Mouse (Mus musculus): ENCODE measurements at regions not wholly inside any gene's neighbourhood (a gene's known extent, or its start where the extent isn't known, plus 50 kb on each side); places are given as distances from the start of the nearest gene placed in this dataset.

DNA sequence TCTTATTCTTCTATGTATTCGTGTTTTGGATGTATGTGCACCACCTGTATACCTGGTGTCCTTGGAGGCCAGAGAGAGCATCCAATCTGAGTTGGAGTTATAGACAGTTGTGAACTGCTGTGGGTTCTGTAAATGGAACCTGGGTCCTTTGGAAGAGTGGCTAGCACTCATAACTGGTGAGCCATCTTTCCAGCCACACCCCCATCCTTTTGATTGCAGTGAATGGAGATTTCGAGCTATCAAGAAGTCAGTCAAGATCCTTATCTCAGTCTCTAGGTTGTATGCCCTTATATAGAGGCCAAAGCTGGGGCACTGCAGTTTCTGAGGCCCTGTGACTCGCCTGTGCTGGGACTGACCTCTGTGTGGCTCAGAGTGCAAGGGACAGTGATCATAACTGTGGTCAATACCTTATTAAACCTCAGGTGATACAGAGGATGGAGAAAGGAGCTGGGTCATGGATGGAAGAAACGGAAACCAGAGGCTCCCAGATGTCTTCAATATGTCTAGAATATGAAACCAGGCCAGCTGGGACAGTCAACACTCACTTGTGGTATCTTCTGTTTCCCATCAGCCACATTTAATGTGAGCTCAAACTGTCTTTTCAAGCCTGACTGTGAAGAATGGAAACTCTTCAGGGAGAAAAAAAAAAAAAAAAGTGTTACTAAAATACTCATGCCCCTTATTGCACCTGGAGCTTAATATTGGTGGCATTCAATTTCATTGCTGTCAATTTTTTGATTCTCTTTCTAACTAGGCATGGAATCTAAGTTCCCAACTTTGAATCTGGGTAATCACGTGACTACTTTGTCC lies 86.2 kb upstream of the Cpm start:
- Histone ChIP-seq H3K4me3 (replicated peaks) (no peak overlapping the region), H3K27ac (replicated peaks) (no peak overlapping the region), H3K9ac (no peak overlapping the region), H3K9me3 (replicated peaks) (no peaks in the 10 kb centered on the region), H3K4me2 (replicated peaks) (no peak overlapping the region), H3K27me3 (no peaks in the 10 kb centered on the region), H3K36me3 (no peaks in the 10 kb centered on the region), H3K4me1 (peaks cover 11% of the 10 kb centered on the region)
- no peak for ATAC-seq (ENCODE audit: insufficient number of reproducible peaks, low FRiP score, low TSS enrichment, low read depth)
- 62% methylated on average over 5 of the region's 5 CpGs for WGBS

DNA sequence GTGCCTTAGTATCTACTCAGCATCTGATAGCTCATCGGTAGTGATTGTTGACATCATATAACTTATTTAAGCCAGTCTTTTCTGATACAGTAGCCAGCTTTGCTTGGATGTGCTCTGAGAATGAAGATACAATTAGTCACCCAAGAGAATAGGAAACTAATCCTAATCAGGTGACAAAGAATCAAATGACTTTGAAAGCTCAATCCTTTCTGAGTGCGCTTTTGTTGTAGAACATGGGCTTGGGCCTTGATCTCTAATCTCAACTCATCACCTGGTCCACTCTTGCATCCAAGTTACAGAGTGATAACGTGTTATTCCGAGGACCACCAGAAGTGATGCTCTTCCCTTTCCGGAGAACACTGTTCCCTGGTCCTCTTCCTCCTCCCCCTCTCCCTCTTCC lies 86.9 kb upstream of the Cpm start:
- H3K4me2 ChIP-seq (replicated peaks), result no peak overlapping the region
- 79% methylated on average over 5 of the region's 5 CpGs for WGBS
- H3K36me3 ChIP-seq, result no peaks in the 10 kb centered on the region
- no peak overlapping the region for H3K9ac ChIP-seq
- no peak for ATAC-seq (ENCODE audit: insufficient number of reproducible peaks, low FRiP score, low TSS enrichment, low read depth)
- H3K4me3 ChIP-seq (replicated peaks), result no peak overlapping the region
- H3K27ac ChIP-seq (replicated peaks), result no peak overlapping the region
- no peaks in the 10 kb centered on the region for H3K27me3 ChIP-seq
- peaks cover 9% of the 10 kb centered on the region for H3K4me1 ChIP-seq
- no peaks in the 10 kb centered on the region for H3K9me3 ChIP-seq (replicated peaks)

DNA sequence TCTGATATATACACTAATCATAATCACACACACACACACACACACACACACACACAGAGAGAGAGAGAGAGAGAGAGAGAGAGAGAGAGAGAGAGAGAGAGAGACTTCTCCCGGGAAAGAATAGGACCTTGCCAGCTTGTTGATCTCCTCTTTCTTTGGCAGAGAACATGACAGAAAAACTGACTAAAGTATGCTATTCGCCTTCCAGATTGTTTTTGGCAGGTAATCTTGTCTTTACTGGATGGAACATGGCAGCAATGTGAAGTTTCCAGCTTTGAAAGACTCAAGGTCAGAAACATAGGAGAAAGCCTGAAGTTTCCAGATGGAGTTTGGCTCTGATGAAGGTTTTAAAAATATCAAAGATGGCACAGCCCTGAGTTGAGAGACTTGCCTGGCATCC lies 87.8 kb upstream of the Cpm start:
- Histone ChIP-seq H3K9ac (no peak overlapping the region), H3K9me3 (replicated peaks) (no peaks in the 10 kb centered on the region), H3K27ac (replicated peaks) (no peak overlapping the region), H3K4me1 (peaks cover 4% of the 10 kb centered on the region; the same call in 1 of the 2 replicates), H3K4me2 (replicated peaks) (no peak overlapping the region), H3K27me3 (no peaks in the 10 kb centered on the region), H3K4me3 (replicated peaks) (no peak overlapping the region), H3K36me3 (no peaks in the 10 kb centered on the region)
- 40% methylated on average over 2 of the region's 2 CpGs for WGBS
- no peak for ATAC-seq (ENCODE audit: insufficient number of reproducible peaks, low FRiP score, low TSS enrichment, low read depth)

DNA sequence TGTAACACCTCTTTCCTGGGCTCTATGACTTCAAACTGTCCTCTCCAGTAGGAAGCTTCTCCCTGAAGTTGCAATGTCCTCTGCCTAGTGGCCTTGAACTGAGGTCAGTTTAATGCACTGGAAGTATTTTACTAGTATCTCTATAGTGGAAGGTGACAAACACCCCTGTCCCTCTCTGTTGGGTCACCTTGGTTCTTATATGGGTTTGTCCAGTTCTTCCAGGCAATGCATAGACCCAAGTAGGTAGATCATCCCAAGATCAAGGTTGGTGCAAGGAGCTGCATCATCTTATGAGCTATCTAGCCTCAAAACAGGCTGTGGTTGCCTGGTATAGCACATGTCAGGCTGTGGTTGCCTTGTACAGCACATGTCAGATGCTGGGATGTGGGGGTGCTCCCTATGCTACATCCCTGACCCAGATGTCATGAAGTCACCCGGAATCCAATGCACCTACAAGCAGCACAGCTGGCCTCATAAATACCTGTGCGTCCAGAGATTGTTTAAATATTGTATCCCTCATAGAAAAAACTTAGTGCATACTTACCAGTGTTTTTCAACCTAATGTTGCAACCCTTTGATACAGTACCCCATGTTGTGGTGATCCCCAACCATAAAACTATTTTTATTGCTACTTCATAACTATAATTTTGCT lies 88.4 kb upstream of the Cpm start:
- H3K27ac ChIP-seq (replicated peaks), result no peak overlapping the region
- no peaks in the 10 kb centered on the region for H3K27me3 ChIP-seq
- no peak for ATAC-seq (ENCODE audit: insufficient number of reproducible peaks, low FRiP score, low TSS enrichment, low read depth)
- 89% methylated on average over 2 of the region's 2 CpGs for WGBS
- peaks cover 4% of the 10 kb centered on the region; the same call in 1 of the 2 replicates for H3K4me1 ChIP-seq
- H3K4me3 ChIP-seq (replicated peaks), result no peak overlapping the region
- no peak overlapping the region for H3K4me2 ChIP-seq (replicated peaks)
- H3K36me3 ChIP-seq, result no peaks in the 10 kb centered on the region
- H3K9me3 ChIP-seq (replicated peaks), result no peaks in the 10 kb centered on the region
- H3K9ac ChIP-seq, result no peak overlapping the region

DNA sequence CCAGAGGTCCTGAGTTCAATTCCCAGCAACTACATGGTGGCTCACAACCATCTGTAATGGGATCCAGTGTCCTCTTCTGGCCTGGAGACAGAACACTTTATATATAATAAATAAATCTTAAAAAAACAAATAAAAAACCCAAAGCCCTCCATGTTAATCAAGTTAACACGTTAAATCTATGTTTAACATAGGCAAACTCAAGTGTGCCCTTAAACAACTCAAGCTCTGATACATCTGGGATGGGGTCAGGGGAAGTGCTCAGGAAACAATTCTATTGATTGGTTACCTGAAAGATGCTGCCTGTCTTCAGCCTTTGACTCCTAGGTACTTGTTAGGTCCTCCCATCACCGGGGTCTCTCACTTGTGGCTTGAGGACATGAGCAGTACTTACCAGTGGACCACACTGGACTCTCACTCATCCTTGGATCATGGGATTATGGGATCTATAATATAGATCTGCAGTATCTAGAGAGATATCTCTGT lies 89.1 kb upstream of the Cpm start:
- Histone ChIP-seq H3K27ac (replicated peaks) (no peak overlapping the region), H3K4me2 (replicated peaks) (no peak overlapping the region), H3K27me3 (no peaks in the 10 kb centered on the region), H3K36me3 (no peaks in the 10 kb centered on the region), H3K9ac (no peak overlapping the region), H3K4me3 (replicated peaks) (no peak overlapping the region), H3K9me3 (replicated peaks) (no peaks in the 10 kb centered on the region), H3K4me1 (peaks cover 4% of the 10 kb centered on the region; the same call in 1 of the 2 replicates)
- WGBS, result 79% methylated on average over 2 of the region's 2 CpGs
- no peak for ATAC-seq (ENCODE audit: insufficient number of reproducible peaks, low FRiP score, low TSS enrichment, low read depth)

DNA sequence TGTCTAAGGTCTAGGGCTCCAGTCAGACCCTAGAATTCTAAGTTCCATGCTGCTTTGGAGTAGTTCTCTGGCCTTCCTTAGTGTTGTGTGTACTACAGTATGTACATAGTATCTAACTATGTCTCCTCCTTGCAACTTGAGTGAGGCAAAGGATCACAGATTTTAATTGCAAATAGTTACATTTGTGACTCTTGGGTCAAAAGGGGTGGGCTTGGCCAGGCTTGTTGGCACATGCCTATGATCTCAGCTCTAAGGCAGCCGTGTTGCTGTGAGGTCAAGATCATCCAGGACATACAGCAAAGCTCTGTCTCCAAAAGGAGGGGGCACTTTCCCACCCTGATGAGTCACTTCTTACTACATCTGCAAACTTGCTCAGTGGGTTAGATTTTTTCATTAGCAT lies 89.8 kb upstream of the Cpm start:
- ATAC-seq (ENCODE audit: insufficient number of reproducible peaks, low FRiP score, low TSS enrichment, low read depth), result no peak
- Histone ChIP-seq H3K9ac (no peak overlapping the region), H3K4me1 (peaks cover 2% of the 10 kb centered on the region; the same call in 1 of the 2 replicates), H3K27me3 (no peaks in the 10 kb centered on the region), H3K36me3 (no peaks in the 10 kb centered on the region), H3K4me3 (replicated peaks) (no peak overlapping the region), H3K9me3 (replicated peaks) (no peaks in the 10 kb centered on the region), H3K27ac (replicated peaks) (no peak overlapping the region), H3K4me2 (replicated peaks) (no peak overlapping the region)
- WGBS, result 45% methylated on average over 1 of the region's 1 CpGs

DNA sequence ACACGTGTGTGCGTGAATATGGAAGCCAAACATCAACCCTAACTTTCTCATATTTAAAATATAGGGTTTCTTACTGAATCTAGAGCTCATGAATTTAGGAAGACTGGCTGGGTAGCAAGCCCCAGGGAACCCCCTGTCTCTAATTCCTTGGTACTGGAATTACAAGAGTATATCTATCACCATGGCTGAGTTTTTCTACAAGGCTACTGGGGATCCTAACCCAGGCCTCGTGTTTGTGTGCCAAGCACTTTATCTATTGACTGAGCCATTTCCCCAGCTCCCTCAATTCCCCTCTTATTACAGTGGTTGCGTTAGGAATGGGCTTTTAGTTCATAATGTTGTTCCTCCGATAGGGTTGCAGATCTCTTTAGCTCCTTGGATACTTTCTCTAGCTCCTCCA lies 90.6 kb upstream of the Cpm start:
- Histone ChIP-seq H3K4me2 (replicated peaks) (no peak overlapping the region), H3K4me3 (replicated peaks) (no peak overlapping the region), H3K4me1 (no peaks in the 10 kb centered on the region), H3K27me3 (no peaks in the 10 kb centered on the region), H3K9me3 (replicated peaks) (no peaks in the 10 kb centered on the region), H3K9ac (no peak overlapping the region), H3K36me3 (no peaks in the 10 kb centered on the region), H3K27ac (replicated peaks) (no peak overlapping the region)
- 88% methylated on average over 5 of the region's 5 CpGs for WGBS
- no peak for ATAC-seq (ENCODE audit: insufficient number of reproducible peaks, low FRiP score, low TSS enrichment, low read depth)

DNA sequence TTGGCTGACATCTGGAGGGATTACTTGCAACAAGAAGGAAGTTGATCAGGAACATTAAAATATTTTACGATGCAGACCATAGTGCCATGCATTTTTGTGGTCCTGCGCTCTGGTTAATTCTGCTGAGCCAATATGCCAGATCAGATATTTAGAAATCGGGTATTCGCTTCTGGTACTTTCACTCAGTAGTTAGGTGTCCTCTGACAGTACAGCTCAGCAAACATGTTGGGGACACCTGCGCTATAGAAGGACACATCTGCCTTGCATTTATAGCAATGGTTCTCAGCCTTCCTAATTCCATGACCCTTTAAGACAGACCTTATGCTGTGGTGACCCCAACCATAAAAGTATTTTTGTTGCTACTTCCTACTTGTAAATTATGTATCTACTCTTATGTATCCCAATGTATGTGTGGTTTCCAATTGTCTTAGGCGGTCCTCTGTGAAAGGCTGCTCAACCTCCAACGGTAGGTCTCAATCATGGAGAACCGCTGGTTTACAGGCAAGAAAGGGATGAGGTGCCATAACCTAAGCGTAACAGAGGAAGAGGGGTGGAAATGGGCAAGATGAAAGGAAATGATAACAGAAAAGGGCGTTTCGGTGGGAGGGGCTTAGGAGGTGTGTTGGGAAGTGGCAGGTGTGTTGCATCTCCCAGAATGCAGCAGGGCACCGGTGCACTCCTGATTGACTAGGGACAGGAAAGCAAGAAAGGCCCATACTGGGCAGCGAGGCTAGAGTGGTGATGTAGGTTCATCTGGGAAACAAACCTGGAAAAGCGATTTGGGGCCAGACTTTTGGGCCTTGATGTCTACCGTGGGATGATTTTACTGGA lies 92.3 kb upstream of the Cpm start:
- Histone ChIP-seq H3K36me3 (no peaks in the 10 kb centered on the region), H3K27me3 (no peaks in the 10 kb centered on the region), H3K27ac (replicated peaks) (no peak overlapping the region), H3K4me1 (0 out of 2 replicates have a peak, but pooled peaks cover 8% of the 10 kb centered on the region), H3K9ac (no peak overlapping the region), H3K9me3 (replicated peaks) (no peaks in the 10 kb centered on the region), H3K4me2 (replicated peaks) (no peak overlapping the region), H3K4me3 (replicated peaks) (no peak overlapping the region)
- ATAC-seq (ENCODE audit: insufficient number of reproducible peaks, low FRiP score, low TSS enrichment, low read depth), result no peak
- WGBS, result 90% methylated on average over 15 of the region's 15 CpGs

DNA sequence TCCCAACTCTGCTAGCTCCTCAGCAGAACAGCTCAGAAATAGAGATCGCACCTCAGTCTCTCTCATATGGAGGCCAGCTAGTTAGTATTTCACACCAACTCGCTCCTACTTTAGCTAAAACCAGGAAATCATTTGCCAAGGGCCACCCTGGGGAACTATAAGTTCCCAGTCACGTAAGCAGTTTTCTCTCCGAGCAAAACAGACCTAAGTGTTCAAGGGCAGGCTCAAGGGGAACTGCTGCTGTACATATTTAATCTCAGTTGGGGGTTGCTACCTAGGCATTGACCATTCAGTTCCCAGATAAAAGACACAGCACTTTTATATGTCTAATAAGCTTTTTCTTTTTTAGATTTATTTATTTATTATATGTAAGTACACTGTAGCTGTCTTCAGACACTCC lies 93.5 kb upstream of the Cpm start:
- H3K4me1 ChIP-seq, result 0 out of 2 replicates have a peak, but pooled peaks cover 11% of the 10 kb centered on the region
- H3K9me3 ChIP-seq (replicated peaks), result no peaks in the 10 kb centered on the region
- WGBS, result 78% methylated on average over 4 of the region's 4 CpGs
- H3K27me3 ChIP-seq, result no peaks in the 10 kb centered on the region
- no peak for ATAC-seq (ENCODE audit: insufficient number of reproducible peaks, low FRiP score, low TSS enrichment, low read depth)
- no peak overlapping the region for H3K4me3 ChIP-seq (replicated peaks)
- no peak overlapping the region for H3K4me2 ChIP-seq (replicated peaks)
- H3K36me3 ChIP-seq, result no peaks in the 10 kb centered on the region
- H3K9ac ChIP-seq, result no peak overlapping the region
- no peak overlapping the region for H3K27ac ChIP-seq (replicated peaks)

DNA sequence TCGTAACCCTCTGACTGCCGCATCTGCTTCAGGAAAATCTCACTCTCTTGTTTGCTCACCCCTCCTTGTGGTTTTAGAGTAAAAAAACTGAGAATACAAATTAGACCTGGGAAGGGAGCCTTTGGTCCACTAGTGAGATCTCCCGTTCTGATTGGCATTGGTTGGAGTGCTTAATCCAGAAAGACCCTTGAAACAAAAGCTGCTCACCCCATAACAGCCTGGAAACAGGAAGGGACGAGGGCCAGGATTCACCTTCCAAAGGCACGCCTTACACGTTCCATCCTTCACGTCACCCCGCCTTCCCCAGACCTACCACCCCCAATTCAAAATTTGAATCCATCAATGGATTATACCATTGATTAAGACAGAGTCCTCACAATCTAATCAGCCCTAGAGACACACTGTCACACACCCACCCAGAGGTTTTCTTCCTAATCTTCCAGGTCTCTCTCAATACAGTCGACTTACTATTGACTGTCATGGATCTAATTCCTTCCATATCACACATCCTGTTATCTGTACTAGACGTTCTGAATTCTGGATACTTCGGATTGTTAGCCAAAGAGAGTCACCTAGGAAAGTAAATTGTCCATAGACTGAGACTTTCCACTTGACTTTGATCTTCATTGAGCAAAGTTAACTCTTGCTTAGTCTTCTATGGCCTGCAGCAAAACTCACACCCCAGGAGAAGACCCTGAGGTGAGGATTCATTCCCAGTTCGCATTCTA lies 94.1 kb upstream of the Cpm start:
- Histone ChIP-seq H3K4me1 (0 out of 2 replicates have a peak, but pooled peaks cover 11% of the 10 kb centered on the region), H3K27me3 (no peaks in the 10 kb centered on the region), H3K27ac (replicated peaks) (no peak overlapping the region), H3K4me2 (replicated peaks) (no peak overlapping the region), H3K9ac (no peak overlapping the region), H3K36me3 (no peaks in the 10 kb centered on the region), H3K9me3 (replicated peaks) (no peaks in the 10 kb centered on the region), H3K4me3 (replicated peaks) (no peak overlapping the region)
- ATAC-seq (ENCODE audit: insufficient number of reproducible peaks, low FRiP score, low TSS enrichment, low read depth), result no peak
- WGBS, result 85% methylated on average over 12 of the region's 12 CpGs
